In the genomic region with DNA sequence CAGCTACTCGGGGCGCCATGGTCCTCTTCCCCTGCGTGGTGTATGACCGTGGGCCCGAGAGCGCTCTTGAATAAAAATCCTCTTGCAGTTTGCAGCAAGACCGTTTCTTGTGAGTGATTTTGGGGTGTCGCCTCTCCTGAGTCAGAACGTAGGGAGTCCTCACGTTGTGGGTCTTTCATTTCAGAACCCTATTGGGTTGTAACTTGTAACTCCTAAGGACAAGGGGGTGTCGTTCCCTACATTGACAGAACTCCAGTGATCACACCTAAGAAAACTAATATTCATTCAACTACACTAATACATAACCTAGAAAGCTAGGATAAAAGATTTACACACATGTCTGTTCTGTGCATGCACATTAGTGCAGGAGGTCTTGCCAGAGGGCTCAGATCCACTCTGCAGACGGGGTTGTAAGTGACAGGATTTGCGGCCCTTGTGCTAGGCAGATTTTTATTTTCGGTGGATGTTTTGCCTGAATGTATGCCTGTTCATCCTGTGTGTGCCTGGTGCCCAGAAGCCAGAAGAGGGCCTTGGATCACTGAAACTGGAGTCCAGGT, we compare ENCODE assay signal across 16 mouse cellular contexts.
"Had no signal": no experiment of that assay in that cellular context is flagged by ENCODE, and none has a peak within 500 bp of the region (broad histone marks: within the 10 kb centered on the region; RNA-seq: fewer than 3 reads in every experiment).

No protein-coding gene starts in this region.

- DNase-seq: heart, postnatal 10 days; heart, postnatal 14 days; heart, postnatal 36 days; heart, postnatal 4 days; kidney, adult 11 months; kidney, adult 18-20 months; kidney, adult 2 months; kidney, adult 8-10 months; kidney, adult 9 months; kidney, postnatal 10 days; kidney, postnatal 14 days; kidney, postnatal 25 days; kidney, postnatal 36 days; kidney, postnatal 4 days; layer of hippocampus, adult 9-11 months; layer of hippocampus, postnatal 36 days had no signal
